Mouse (Mus musculus) 3134 (cell line): Measurements from ENCODE around the gene Slc26a10.
A peak's percentile ranks its signal among the peaks of the same experiment; 100 is the strongest.
"Not testable (repeated sequence)": the region's sequence is repeated elsewhere in the genome, so short reads cannot be mapped to it uniquely, and the experiment has no call there.

Experiments
- DNase-seq: peaks from one replicate; pipeline ENCODE4 v3.0.0-alpha.2; 2011; ENCODE audit warnings: low spot score; ENCODE audit not compliant: insufficient read length; ENCODE audit errors: extremely low read depth

Slc26a10 gene

GRCm38 (mm10) chr10:127199068-127199467 lies 18.6 kb upstream of the Slc26a10 start:
- no peak for DNase-seq

GRCm38 (mm10) chr10:127198492-127198891 lies 18.0 kb upstream of the Slc26a10 start:
- no peak for DNase-seq

- DNase-seq: no peak
These were observed 17.2 kb upstream of the Slc26a10 start for GRCm38 (mm10) chr10:127197505-127198110.

- no peak for DNase-seq
These were observed 16.7 kb upstream of the Slc26a10 start for GRCm38 (mm10) chr10:127197104-127197503.

- DNase-seq: peak; percentile 56
These were observed 15.9 kb upstream of the Slc26a10 start for GRCm38 (mm10) chr10:127196392-127196791.

GRCm38 (mm10) chr10:127195328-127196129 lies 15.1 kb upstream of the Slc26a10 start, which contains the start of gene Dtx3:
Gene Dtx3 (minus strand): TSS chr10:127195728.
- peak; percentile 73 for DNase-seq

- DNase-seq: peak; percentile 77
These were observed 14.2 kb upstream of the Slc26a10 start for GRCm38 (mm10) chr10:127194428-127195327.

- no peak for DNase-seq
These were observed 12.6 kb upstream of the Slc26a10 start for GRCm38 (mm10) chr10:127193011-127193410.

- not testable (repeated sequence) for DNase-seq
These were observed 11.5 kb upstream of the Slc26a10 start for GRCm38 (mm10) chr10:127192057-127192328.

- no peak for DNase-seq
These were observed 11.0 kb upstream of the Slc26a10 start for GRCm38 (mm10) chr10:127191191-127192056.

- DNase-seq: no peak
These were observed 10.1 kb upstream of the Slc26a10 start for GRCm38 (mm10) chr10:127190398-127191190.

- no peak for DNase-seq
These were observed 9.4 kb upstream of the Slc26a10 start, which contains the start of gene Arhgef25 for GRCm38 (mm10) chr10:127189651-127190381. Gene Arhgef25 (minus strand): TSS chr10:127190083.

GRCm38 (mm10) chr10:127189116-127189650 lies 8.7 kb upstream of the Slc26a10 start:
- DNase-seq: no peak

- peak; percentile 87 for DNase-seq
These were observed 8.1 kb upstream of the Slc26a10 start for GRCm38 (mm10) chr10:127188465-127189115.

GRCm38 (mm10) chr10:127188079-127188453 lies 7.6 kb upstream of the Slc26a10 start:
- no peak for DNase-seq

GRCm38 (mm10) chr10:127187371-127188078 lies 7.1 kb upstream of the Slc26a10 start:
- DNase-seq: no peak

GRCm38 (mm10) chr10:127186451-127186850 lies 6.0 kb upstream of the Slc26a10 start:
- no peak for DNase-seq
